Mouse (Mus musculus) adipocyte (in vitro differentiated cells): ENCODE measurements around the gene Wipf3.

Experiments used
- DNase-seq: peaks from one replicate; pipeline ENCODE4 v3.0.0-alpha.2; 2016; ENCODE audit warnings: low spot score

Wipf3 gene

GRCm38 (mm10) chr6:54432806-54433545 is 3.6 kb downstream of the Wipf3 start:
- DNase-seq, result no peak

- DNase-seq, result peak; percentile 17
These were observed 4.8 kb downstream of the Wipf3 start for GRCm38 (mm10) chr6:54434171-54434570.

- no peak for DNase-seq
These were observed 6.3 kb downstream of the Wipf3 start for GRCm38 (mm10) chr6:54435663-54436062.

GRCm38 (mm10) chr6:54436286-54436685 is 6.9 kb downstream of the Wipf3 start:
- DNase-seq, result no peak

- DNase-seq, result no peak
These were observed 9.1 kb downstream of the Wipf3 start for GRCm38 (mm10) chr6:54438510-54438909.

- no peak for DNase-seq
These were observed 11.3 kb downstream of the Wipf3 start for GRCm38 (mm10) chr6:54440658-54441057.

DNA sequence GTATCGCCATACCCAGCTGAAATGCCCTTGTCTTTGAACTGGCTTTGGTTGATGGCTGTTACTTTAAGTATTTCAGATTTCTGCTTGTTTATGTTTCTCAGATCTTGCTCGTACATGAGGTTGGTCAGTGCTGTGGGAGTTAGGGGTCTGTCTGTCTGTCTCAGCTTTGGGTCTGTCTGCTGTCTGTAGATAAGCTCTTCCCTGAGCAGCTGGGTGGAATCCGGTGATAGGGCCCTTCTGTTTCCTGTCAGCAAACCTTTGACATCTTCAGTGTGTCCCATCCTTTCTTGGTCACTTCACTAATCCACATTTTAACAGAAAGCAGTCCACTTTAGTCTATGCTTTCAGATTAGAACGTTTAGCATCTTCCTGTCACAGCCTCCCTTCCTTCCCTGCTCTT is 14.3 kb downstream of the Wipf3 start:
- DNase-seq, result no peak

DNA sequence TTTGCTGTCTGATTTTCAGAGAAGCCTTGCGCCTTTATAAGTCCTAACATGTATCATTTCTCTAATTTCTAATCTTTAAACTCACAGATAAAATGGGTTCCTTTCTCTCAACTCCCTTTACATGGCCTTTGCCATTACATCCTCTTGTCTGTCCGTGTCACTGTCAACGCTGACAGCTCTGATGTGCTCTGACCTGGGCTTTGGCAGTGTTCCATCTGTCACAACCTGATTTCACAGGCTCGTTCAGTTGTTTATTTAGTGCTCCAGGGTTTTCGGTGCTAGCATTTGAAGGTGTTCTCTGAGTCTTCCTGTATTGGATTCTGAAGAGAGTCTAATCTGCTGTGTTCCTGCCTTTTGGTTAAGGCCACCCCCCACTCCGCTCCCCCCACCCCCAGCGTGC is 14.7 kb downstream of the Wipf3 start:
- DNase-seq, result no peak

- DNase-seq, result no peak
These were observed 15.9 kb downstream of the Wipf3 start for GRCm38 (mm10) chr6:54445249-54445818.

GRCm38 (mm10) chr6:54447353-54447752 is 17.9 kb downstream of the Wipf3 start:
- DNase-seq, result no peak

- DNase-seq, result no peak
These were observed 30.3 kb downstream of the Wipf3 start for GRCm38 (mm10) chr6:54459661-54460060.

DNA sequence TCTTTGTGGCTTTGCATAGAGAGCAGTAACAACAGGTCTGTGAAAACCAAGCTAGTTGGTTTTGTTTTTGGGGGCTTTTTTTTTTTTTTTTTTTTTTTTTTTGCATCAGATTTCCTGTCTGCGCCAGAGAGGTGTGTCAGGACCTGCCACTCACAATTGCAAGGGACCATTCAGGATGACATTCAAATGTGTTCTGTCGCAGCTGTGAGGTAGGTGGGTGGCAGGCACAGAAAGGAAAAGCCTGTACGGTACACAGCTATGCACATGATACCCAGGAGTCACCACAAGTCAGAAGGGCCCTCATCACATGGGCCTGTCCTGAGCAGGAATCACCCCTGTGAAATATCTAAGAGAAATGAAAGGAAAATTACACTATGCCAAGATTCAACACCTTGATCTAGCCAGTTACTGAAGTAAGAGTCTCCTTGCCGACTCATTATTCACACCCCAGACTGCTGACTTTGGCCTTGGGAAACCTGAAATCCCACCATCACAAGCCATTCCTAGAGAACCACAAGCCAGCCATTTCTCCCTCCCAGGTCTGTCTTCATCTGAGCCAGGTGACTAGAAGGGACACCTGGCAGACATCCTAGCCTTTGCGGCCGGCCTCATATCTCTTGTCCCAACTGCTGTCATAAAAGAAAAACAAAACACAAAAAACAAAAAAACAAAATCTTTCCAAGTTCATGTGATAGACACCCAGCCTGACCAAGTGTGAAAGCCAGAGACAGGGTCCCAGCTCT is 30.9 kb downstream of the Wipf3 start:
- DNase-seq, result no peak

DNA sequence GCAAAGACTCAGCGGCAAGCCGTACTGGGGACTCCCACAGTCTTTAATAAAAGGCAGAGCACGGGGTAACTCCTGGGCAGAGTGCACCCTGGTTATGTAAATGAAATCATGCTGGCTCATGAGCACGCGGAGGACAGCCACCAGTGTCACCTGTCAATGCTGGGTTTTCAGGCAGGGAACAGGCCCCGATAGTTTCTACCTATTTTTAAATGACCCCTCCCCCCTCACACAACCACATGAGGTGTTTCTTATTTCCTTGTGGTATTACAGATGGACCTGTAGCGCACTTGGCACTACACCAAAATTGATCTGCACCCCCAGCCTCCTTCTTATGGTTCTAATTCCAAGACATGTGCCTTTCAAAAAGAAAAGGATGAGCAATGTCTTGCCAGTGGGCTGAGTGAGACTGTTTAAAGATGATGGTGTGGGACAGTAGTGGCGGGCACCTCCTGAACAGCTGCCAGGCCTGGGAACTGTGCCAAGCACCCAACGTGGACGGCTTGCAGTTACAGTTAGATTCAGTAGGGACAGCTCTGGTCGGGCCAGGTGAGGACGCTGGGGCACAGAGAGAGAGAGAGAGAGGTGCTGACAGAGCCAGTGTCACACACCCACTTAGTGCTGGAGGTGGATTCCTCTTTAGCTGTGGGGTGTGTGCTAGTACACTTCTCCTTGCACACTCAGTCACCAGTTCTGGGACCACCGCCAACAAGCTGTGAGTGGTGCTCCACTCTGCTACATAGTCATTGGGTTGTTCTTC is 31.7 kb downstream of the Wipf3 start:
- DNase-seq, result no peak

DNA sequence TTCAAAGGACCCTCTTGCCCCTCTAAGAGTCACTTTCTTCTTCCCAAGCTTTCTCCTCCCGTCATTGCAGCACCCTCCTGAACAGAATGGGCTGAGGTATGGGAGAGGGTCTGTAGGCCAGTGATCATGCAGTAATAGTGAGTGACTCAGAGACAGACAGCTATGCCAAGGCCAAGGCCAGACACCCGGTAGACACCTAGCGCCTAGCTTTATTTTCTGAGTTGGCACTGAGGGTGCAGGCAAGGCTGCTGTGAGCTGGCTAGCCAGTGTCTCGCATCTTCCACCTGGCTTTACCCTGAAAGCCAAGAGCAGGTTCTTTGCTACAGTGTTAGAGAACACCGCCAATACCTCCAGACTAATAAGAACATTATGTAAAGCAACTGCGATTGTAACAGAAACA is 33.4 kb downstream of the Wipf3 start:
- no peak for DNase-seq

- DNase-seq, result peak; percentile 82
These were observed 34.5 kb downstream of the Wipf3 start for GRCm38 (mm10) chr6:54463701-54464458.

- DNase-seq, result no peak
These were observed 35.5 kb downstream of the Wipf3 start for GRCm38 (mm10) chr6:54464926-54465325.

DNA sequence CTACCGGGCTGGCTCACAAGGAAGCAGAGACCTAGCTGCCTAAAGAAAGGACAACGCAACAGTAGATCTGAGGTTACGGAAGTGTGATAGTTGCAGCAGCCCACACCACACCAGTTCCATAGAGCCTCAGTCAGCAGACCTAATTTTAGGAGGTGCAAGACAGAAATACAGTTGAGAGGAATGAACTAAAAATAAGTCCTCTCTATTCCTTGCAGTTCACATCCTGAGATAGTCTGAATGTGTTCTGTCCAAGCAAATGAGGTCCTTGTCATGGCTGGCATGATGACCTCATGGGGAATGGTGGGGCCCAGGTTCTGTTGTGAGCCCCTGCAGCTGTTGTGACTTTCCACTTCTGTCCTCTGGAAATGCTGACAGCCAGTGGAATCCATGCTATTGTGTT is 38.0 kb downstream of the Wipf3 start:
- no peak for DNase-seq

- DNase-seq, result no peak
These were observed 42.5 kb downstream of the Wipf3 start for GRCm38 (mm10) chr6:54471866-54472265.

- DNase-seq, result peak; percentile 39
These were observed 43.7 kb downstream of the Wipf3 start for GRCm38 (mm10) chr6:54472846-54473715.

- no peak for DNase-seq
These were observed 46.7 kb downstream of the Wipf3 start for GRCm38 (mm10) chr6:54475926-54476667.
